Mouse (Mus musculus) olfactory bulb, adult 2 months (tissue): ENCODE measurements around the gene Cdkal1. TPM values are rescaled to one million over a fixed set of nuclear protein-coding genes. Genes with fewer than 3 reads are reported as not detected.

ENCODE experiments used
- H3K27ac ChIP-seq: fragments of 200-500 bp; 2 replicates; pipeline ENCODE4 v1.5.1; 2012; ENCODE audit warnings: low read depth, low read length; ENCODE audit not compliant: insufficient read depth
- H3K4me1 ChIP-seq: fragments of 200-500 bp; 2 replicates; pipeline ENCODE4 v1.6.1; 2012; ENCODE audit warnings: low read length; ENCODE audit not compliant: control insufficient read depth, insufficient read depth
- H3K4me3 ChIP-seq: fragments of 200-500 bp; 2 replicates; pipeline ENCODE4 v1.5.1; 2012; ENCODE audit warnings: mild to moderate bottlenecking, low read depth, low read length, moderate library complexity; ENCODE audit not compliant: insufficient read depth
- CTCF ChIP-seq: fragments of 200-500 bp; IDR thresholded peaks from 2 replicates; pipeline ENCODE4 v1.5.1; 2012; ENCODE audit warnings: low read depth, mild to moderate bottlenecking, low read length, moderate library complexity; ENCODE audit not compliant: insufficient read depth
- POLR2A ChIP-seq: fragments of 200-500 bp; IDR thresholded peaks from 2 replicates; pipeline ENCODE4 v1.6.1; 2012; ENCODE audit warnings: mild to moderate bottlenecking, low read depth, low read length, moderate library complexity; ENCODE audit not compliant: insufficient read depth
- WGBS: fragments of 180-500 bp; shearing (Covaris S2); methylation state at CpG from one replicate; pipeline ENCODE4 v1.1.7; 2018; 5-methylcytosine and 5-hydroxymethylcytosine counted together
- polyA plus RNA-seq: library from polyadenylated mRNA; stranded (reverse); fragments of >200 nt; gene quantifications from 2 replicates; pipeline ENCODE4 v1.2.4, GENCODE M21; 2012; ENCODE audit warnings: low replicate concordance; ENCODE audit not compliant: missing spikeins, insufficient read depth, insufficient read length

The Cdkal1 gene
- polyA plus RNA-seq, 1 experiment, result not detected

DNA sequence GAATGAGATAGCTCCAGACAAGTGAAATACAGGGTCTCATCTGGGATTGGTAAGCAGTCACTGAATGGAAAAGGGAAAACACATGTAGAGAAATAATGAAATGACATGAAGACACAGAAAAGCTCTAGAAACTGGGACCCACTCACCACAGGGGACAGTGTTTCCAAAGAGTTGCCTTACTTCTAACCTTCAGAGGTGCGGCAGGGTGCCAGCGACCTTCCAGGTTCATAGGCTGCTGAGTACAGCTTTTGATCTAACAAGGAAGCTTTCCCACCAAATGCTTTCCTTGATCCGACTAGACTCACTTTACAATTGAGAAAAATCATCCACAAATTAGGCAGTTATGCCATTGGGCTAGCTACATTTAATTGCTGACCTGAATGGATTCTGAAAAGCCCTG, 507.1 kb downstream of the Cdkal1 start:
- Histone ChIP-seq H3K4me3 (no peak overlapping the region), H3K27ac (no peak overlapping the region), H3K4me1 (peaks cover 5% of the 10 kb centered on the region)
- no peak for TF ChIP-seq POLR2A
- no peak for TF ChIP-seq CTCF
- whole genome bisulfite sequencing, result 97% methylated on average over 3 of the region's 3 CpGs

DNA sequence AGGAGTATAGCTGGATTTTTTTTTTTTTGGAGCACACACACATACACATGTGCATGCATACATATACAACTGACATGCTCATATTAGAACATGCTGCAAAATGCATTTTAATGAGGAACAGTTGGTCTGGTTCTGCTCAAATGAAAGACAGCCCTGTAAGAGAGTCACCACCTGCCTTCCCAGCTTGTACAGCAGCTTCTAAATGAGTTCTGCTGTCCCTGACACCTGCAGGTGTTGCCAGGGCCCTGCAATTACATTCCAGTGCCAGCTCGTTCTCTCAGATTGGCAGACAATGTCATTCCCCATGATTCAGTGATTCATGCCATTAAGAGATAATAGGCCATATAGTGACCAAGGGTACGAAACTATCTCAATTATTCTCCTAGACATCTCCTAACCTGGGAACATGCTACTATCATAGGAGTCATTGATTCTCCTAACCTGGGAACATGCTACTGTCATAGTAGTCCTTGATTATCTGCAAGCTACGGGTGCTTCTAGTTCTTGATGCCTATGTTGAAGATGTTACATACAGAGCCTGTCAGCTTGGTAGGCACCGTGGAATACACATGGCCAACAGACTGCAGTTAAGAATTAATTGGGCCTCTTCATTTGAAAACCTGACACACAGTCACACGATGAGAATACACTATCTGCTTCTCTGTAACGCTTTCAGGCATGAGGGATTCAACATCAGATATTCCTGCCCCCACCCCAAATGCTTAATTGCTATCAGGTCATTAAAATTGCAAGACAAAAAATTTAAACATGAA, 522.6 kb downstream of the Cdkal1 start:
- Histone ChIP-seq H3K27ac (no peak overlapping the region), H3K4me3 (no peak overlapping the region), H3K4me1 (no peaks in the 10 kb centered on the region)
- WGBS, result 78% methylated on average over 6 of the region's 6 CpGs
- no peak for TF ChIP-seq CTCF
- no peak for TF ChIP-seq POLR2A

DNA sequence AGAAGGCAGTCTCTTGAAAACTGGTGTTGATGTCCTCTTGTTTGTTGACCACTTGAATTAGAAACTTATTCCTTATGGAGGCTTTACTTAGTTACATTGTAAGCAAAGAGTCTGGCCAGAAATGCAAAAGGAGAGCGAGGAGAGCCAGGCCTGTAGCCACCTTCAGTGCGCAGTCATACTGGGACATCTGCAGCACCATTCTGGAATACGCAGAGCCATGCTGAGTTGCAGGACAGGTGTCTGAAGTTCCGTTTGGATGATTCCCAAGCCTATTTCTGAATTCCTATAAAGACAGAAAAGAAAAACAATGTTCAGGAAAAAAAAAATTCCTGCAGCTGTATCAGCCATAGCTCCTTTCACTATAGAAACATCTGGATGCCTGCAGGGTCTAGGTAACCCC, 529.5 kb downstream of the Cdkal1 start:
- H3K4me1 ChIP-seq, result peaks cover 5% of the 10 kb centered on the region; the same call in 1 of the 2 replicates
- TF ChIP-seq CTCF (no peak), POLR2A (no peak)
- no peak overlapping the region for H3K27ac ChIP-seq
- WGBS, result 93% methylated on average over 4 of the region's 4 CpGs
- H3K4me3 ChIP-seq, result no peak overlapping the region

DNA sequence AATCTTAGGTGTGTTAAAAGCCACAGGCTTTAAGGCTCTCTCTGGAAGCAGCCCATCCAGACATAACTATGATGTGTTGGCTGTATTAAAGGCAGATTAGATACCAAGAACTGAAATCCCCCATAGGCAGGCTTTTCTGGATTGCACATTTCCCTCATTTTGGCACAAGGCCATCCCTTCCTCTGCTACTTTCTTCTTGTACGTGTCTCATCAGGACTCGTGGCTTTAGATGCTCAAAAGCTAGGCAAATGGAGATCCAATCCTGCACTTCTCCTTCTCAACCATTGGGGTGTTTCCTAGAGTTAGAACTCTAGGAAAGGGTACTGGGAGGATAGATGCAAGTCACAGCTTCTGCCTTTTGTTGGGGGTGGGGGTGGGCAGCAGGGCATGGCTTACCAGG, 535.1 kb downstream of the Cdkal1 start:
- 42% methylated on average over 2 of the region's 2 CpGs for WGBS
- Histone ChIP-seq H3K4me3 (no peak overlapping the region), H3K4me1 (no peaks in the 10 kb centered on the region), H3K27ac (no peak overlapping the region)
- no peak for TF ChIP-seq CTCF
- TF ChIP-seq POLR2A, result no peak

DNA sequence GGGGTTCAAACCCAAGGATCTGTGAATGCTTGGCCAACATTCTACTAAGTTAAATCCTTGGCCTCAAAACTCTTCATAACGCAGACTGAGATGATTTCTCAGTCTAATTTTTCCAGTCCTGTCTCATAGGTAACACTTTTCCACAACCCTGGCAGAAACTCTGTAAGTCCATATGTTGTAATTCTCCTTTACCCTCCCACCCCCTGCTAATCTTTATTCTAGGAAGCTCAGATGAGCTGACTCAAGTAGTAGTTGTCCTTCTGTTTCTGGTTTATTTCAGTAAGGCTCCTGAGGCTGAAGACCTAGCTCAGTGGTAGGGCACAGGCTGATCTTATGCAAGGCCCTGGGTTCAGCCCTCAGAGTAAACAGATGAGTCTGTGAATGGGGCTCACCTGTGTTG, 537.8 kb downstream of the Cdkal1 start:
- TF ChIP-seq POLR2A, result no peak
- TF ChIP-seq CTCF, result no peak
- Histone ChIP-seq H3K4me1 (no peaks in the 10 kb centered on the region), H3K27ac (no peak overlapping the region), H3K4me3 (no peak overlapping the region)
- WGBS, result 100% methylated on average over 1 of the region's 1 CpGs

DNA sequence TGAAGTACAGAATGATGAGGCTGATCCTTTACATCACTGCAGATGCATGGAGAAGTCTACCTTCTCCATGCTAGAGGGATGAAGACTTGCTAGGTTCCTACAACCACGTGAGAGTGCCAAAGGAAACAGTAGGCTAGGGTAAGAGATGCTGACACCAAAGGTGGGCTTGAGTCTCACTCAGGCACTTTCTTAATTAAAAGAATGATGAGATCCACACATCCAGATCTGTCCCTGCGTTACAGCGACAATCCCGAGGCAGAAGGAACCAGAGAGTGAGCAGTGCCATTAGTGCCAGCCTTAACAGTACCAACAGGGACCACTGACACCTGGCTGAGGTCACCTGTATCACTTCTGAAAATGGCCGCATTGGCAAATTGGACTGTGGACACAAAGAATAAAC, 539.2 kb downstream of the Cdkal1 start:
- no peak overlapping the region for H3K4me3 ChIP-seq
- no peaks in the 10 kb centered on the region for H3K4me1 ChIP-seq
- WGBS, result 94% methylated on average over 5 of the region's 5 CpGs
- no peak overlapping the region for H3K27ac ChIP-seq
- no peak for TF ChIP-seq CTCF

DNA sequence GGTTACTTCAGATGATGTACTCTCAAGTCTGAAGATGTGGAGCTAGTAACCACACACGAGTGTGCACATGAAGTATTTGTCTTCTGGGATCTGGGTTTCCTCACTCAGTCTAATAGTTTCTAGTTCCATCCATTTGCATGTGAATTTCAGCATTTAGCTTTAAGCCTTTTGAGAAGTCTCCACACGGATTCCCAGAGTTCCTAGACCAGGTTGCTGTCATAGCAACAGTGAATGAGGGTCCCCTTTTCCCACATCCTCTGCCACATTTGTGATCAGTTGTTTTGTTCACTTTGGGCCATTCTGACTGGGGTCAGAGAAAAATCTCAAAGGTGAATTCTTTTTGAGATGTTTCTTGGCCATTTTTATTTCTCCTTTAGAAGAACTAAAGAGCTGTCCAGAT, 543.4 kb downstream of the Cdkal1 start:
- H3K4me3 ChIP-seq, result no peak overlapping the region
- TF ChIP-seq POLR2A, result no peak
- no peak for TF ChIP-seq CTCF
- no peaks in the 10 kb centered on the region for H3K4me1 ChIP-seq
- 57% methylated on average over 2 of the region's 2 CpGs for WGBS
- H3K27ac ChIP-seq, result no peak overlapping the region

DNA sequence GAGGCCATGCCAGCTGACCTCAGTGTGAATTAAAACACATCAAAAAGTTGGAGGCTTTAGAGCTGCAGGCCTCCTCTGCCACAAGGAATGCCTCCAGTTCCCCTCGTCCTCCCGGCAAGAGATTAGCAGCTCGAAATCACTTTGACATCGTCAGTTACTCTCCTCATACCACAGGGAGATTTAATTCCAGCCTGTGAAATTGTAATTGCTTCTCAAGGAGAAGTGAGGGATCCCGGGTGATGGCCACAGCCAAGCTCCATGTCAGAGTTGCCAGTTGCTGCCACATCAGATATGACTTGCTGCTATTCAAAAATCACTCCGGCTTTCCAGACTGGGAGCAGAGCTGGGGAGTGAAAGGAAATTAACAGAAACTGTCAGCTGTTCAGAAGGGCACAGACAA, 548.1 kb downstream of the Cdkal1 start:
- Histone ChIP-seq H3K4me3 (no peak overlapping the region), H3K4me1 (no peaks in the 10 kb centered on the region), H3K27ac (no peak overlapping the region)
- 65% methylated on average over 6 of the region's 6 CpGs for WGBS
- no peak for TF ChIP-seq CTCF
- no peak for TF ChIP-seq POLR2A

DNA sequence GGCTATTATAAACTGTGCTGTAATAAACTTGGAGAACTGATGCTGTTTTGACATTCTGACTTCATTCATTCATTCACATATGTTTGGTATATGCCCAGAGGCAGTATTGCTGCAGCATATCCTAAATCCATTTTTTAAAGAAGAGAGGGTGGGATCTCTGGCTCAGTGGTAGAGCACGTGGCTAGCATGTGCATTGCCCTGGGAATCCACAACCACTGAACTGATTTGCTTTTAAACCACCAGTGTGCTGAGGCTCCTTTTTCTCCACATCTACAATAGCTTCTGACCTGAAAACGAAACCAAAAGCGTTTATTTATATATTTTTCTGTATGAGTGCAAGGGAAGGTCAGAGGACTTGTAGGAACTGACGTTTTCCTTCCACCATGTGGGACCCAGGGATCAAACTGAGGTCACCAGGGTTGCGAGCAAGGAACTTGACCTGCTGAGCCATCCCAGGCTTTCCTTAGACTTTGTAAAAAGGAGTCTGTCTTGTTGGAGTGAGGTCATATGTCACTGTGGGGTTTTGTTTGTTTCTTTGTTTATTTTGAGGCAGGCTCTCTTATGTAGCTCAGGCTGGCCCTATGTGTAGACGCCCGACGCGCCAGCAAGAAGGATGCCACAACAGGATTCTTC, 562.8 kb downstream of the Cdkal1 start:
- TF ChIP-seq POLR2A, result no peak
- TF ChIP-seq CTCF, result no peak
- H3K27ac ChIP-seq, result no peak overlapping the region
- H3K4me1 ChIP-seq, result no peaks in the 10 kb centered on the region
- 89% methylated on average over 9 of the region's 9 CpGs for WGBS
- no peak overlapping the region for H3K4me3 ChIP-seq

DNA sequence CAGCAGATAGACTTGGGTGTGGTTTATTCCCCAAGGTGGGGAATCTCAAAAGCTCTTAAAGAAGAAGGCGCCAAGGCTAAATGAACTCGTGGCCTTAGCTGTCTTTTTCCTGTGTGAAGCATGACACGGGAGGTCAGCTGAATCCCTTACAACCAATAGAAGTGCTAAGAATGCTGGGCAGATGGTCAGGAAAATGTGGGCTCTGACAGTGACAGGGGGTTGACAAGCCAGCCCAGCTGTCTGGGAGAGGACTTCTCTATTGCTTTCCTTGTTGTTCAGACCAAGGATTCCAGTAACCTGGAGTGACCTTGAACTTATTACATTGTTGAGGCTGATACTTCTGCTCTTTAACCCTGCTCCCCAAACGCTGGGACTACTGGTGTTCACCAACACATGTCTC, 564.9 kb downstream of the Cdkal1 start:
- no peaks in the 10 kb centered on the region for H3K4me1 ChIP-seq
- H3K4me3 ChIP-seq, result no peak overlapping the region
- 78% methylated on average over 4 of the region's 4 CpGs for WGBS
- TF ChIP-seq POLR2A (no peak), CTCF (no peak)
- H3K27ac ChIP-seq, result no peak overlapping the region
